Mouse (Mus musculus) embryonic facial prominence, embryonic 13.5 days (tissue): ENCODE results near the gene Ttc24. TPM values are rescaled to one million over a fixed set of nuclear protein-coding genes. Genes with fewer than 3 reads are reported as not detected.

ENCODE experiments used
- ATAC-seq: fragments of 200-750 bp; cut with Nextera tagmentation; 2 replicates; pipeline ENCODE4 v1.8.0; 2017; ENCODE audit warnings: low read depth; ENCODE audit not compliant: insufficient number of reproducible peaks, insufficient read depth, low FRiP score, low TSS enrichment
- H3K27ac ChIP-seq: fragments of 300-500 bp; sonication (generic); 2 replicates; pipeline ENCODE4 v1.5.1; 2015; ENCODE audit warnings: moderate library complexity, mild to moderate bottlenecking, inconsistent platforms
- H3K27me3 ChIP-seq: fragments of 300-500 bp; sonication (generic); 2 replicates; pipeline ENCODE4 v1.6.1; 2015; ENCODE audit warnings: mild to moderate bottlenecking, inconsistent platforms
- H3K36me3 ChIP-seq: fragments of 300-500 bp; sonication (generic); 2 replicates; pipeline ENCODE4 v1.6.1; 2015; ENCODE audit warnings: mild to moderate bottlenecking, inconsistent platforms
- H3K4me1 ChIP-seq: fragments of 300-500 bp; sonication (generic); 2 replicates; pipeline ENCODE4 v1.6.1; 2015; ENCODE audit warnings: inconsistent platforms
- H3K4me2 ChIP-seq: fragments of 300-500 bp; sonication (generic); 2 replicates; pipeline ENCODE4 v1.6.1; 2015; ENCODE audit warnings: moderate library complexity, mild to moderate bottlenecking, inconsistent platforms
- H3K4me3 ChIP-seq: fragments of 300-500 bp; sonication (generic); 2 replicates; pipeline ENCODE4 v1.5.1; 2015; ENCODE audit warnings: mild to moderate bottlenecking, inconsistent platforms
- H3K9ac ChIP-seq: fragments of 300-500 bp; sonication (generic); 2 replicates; pipeline ENCODE4 v1.6.1; 2015; ENCODE audit warnings: mild to moderate bottlenecking, inconsistent platforms
- H3K9me3 ChIP-seq: fragments of 300-500 bp; sonication (generic); 2 replicates; pipeline ENCODE4 v1.6.1; 2016; ENCODE audit warnings: inconsistent platforms
- WGBS: fragments of 180-500 bp; shearing (Covaris S2); methylation state at CpG from one replicate; pipeline ENCODE4 v1.1.7; 2015; ENCODE audit warnings: mixed read lengths; 5-methylcytosine and 5-hydroxymethylcytosine counted together
- polyA plus RNA-seq: library from polyadenylated mRNA; unstranded; fragments of >200 nt; fragmentation: Nextera tagmentation; extraction: Ambion mirVana; gene quantifications from 2 replicates; pipeline ENCODE4 v1.2.1, GENCODE M21; 2015

Ttc24 gene
- polyA plus RNA-seq, 1 experiment from 2014 or later = 0.11 TPM

- Histone ChIP-seq H3K27me3 (peaks cover 66% of the 10 kb centered on the region), H3K9ac (no peak overlapping the region), H3K4me3 (no peak overlapping the region), H3K27ac (no peak overlapping the region), H3K4me1 (no peaks in the 10 kb centered on the region), H3K4me2 (no peak overlapping the region), H3K36me3 (no peaks in the 10 kb centered on the region), H3K9me3 (peaks cover 8% of the 10 kb centered on the region; the same call in 1 of the 2 replicates)
- ATAC-seq = no peak
- WGBS = 17% methylated on average over 19 of the region's 19 CpGs
Observed at GRCm38 (mm10) chr3:88030608-88031395, 47.3 kb downstream of the Ttc24 start.

- Histone ChIP-seq H3K36me3 (no peaks in the 10 kb centered on the region), H3K27ac (no peak within 1 kb of the TSS), H3K9ac (no peak within 1 kb of the TSS), H3K27me3 (peaks cover 87% of the 10 kb centered on the region), H3K4me3 (no peak within 1 kb of the TSS), H3K9me3 (peaks cover 8% of the 10 kb centered on the region; the same call in 1 of the 2 replicates), H3K4me2 (no peak within 1 kb of the TSS), H3K4me1 (peaks cover 13% of the 10 kb centered on the region)
- WGBS = 46% methylated on average over 5 of the region's 5 CpGs
- ATAC-seq = no peak
Observed at GRCm38 (mm10) chr3:88027434-88028186, 50.5 kb downstream of the Ttc24 start, which contains the start of gene Hapln2. Gene Hapln2, minus strand, starts transcription at chr3:88027583.

DNA sequence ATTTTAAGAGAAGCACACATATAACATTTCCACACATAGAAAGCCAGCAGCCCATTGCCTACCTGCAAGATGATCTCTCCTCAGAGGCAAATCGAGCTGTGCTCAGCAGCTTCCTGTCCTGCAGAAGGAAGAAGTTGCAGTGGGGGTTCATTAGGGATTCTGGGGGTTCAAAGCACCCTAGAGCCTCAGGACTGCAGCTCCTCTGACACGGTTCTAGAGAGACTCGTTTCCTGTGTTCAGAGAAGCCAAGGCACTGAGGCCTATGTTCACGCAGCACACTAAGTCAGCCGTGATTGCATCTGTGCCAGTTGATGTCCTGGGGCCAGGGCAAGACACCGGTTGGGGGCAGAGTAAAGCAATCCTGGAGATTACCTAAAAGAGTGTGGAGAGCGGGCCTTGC lies 51.3 kb downstream of the Ttc24 start:
- H3K9me3 ChIP-seq = peaks cover 8% of the 10 kb centered on the region; the same call in 1 of the 2 replicates
- no peak overlapping the region for H3K4me3 ChIP-seq
- H3K36me3 ChIP-seq = no peaks in the 10 kb centered on the region
- no peak overlapping the region for H3K4me2 ChIP-seq
- peaks cover 18% of the 10 kb centered on the region for H3K4me1 ChIP-seq
- H3K27me3 ChIP-seq = peaks cover 87% of the 10 kb centered on the region
- no peak overlapping the region for H3K9ac ChIP-seq
- no peak for ATAC-seq
- 59% methylated on average over 7 of the region's 7 CpGs for WGBS
- H3K27ac ChIP-seq = no peak overlapping the region

DNA sequence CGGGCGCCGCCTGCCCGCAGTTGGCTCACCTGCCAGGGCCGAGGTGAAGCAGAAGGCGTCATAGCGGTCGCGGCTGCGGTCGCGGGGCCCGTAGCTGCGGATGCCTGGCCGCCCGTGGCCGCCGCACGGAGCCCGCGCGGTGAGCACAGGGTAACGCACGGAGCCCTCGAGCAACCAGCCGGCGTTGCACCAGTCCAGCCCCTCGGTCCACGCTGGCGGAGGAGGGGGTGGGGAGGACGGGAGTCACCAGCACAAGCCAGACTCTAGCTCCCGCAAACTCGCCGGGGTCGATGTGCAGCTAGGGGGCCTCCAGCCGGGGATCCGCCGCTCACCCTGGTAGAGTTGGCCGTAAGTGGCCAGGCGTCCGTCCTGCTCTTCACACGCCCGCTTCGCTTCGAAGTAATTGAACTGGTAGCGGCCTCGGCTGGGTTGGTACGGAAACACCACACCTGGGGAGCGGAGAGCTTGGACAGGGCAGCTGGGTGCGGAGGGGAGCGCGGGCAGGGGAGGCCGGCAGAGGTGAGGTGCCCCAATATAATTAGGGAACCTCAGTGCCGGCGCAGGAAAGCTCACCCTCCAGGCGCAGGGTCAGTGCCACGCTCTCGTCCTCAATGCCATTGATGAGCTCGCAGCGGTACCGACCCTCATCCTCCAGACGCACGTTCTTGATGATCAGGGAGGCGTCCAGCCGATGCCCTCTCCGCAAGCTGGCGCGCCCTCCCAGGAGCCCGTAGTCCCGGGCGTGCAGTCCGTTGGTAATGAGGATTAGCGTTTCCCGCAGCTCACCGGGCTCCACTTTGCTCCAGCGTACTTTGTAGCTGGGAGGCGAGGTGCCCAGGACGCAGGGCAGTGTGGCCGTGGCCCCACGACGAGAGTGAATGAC lies 54.7 kb downstream of the Ttc24 start:
- Histone ChIP-seq H3K27ac (no peak overlapping the region), H3K36me3 (no peaks in the 10 kb centered on the region), H3K9me3 (peaks cover 7% of the 10 kb centered on the region; the same call in 1 of the 2 replicates), H3K27me3 (peaks cover 86% of the 10 kb centered on the region), H3K4me3 (peak overlapping the region; percentile 58), H3K9ac (peak overlapping the region; percentile 64), H3K4me2 (peak overlapping the region; percentile 99), H3K4me1 (peaks cover 18% of the 10 kb centered on the region)
- ATAC-seq = peak; percentile 49; the same call in 1 of the 2 replicates
- under 1% methylated on average over 81 of the region's 81 CpGs for WGBS

GRCm38 (mm10) chr3:88022322-88023191 lies 55.5 kb downstream of the Ttc24 start:
- Histone ChIP-seq H3K4me1 (peaks cover 18% of the 10 kb centered on the region), H3K27ac (no peak overlapping the region), H3K4me3 (peak overlapping the region; percentile 58), H3K9ac (peak overlapping the region; percentile 64), H3K27me3 (peaks cover 86% of the 10 kb centered on the region), H3K9me3 (no peaks in the 10 kb centered on the region), H3K36me3 (no peaks in the 10 kb centered on the region), H3K4me2 (peak overlapping the region; percentile 99)
- peak; percentile 44 for ATAC-seq
- under 1% methylated on average over 63 of the region's 66 CpGs for WGBS

Other genes with a start within 250 kb of the Ttc24 start
- gene Sh2d2a, start 231.5 kb downstream of the Ttc24 start, polyA plus RNA-seq = not detected in 2 replicates
- gene Prcc, start 192.7 kb downstream of the Ttc24 start, polyA plus RNA-seq = 14.4 and 17.7 TPM in 2 replicates
- 180 and 260 TPM in 2 replicates for gene Hdgf, start 172.0 kb downstream of the Ttc24 start, polyA plus RNA-seq
- gene Mrpl24, start 158.8 kb downstream of the Ttc24 start, polyA plus RNA-seq = 80.1 and 84.0 TPM in 2 replicates
- gene Isg20l2, start 148.0 kb downstream of the Ttc24 start, polyA plus RNA-seq = 69.0 and 74.3 TPM in 2 replicates
- 21.1 and 25.2 TPM in 2 replicates for gene Rrnad1, start 147.6 kb downstream of the Ttc24 start, polyA plus RNA-seq
- gene Crabp2, start 129.6 kb downstream of the Ttc24 start, polyA plus RNA-seq = 345 and 370 TPM in 2 replicates
- gene Nes, start 107.2 kb downstream of the Ttc24 start, polyA plus RNA-seq = 13.8 and 17.7 TPM in 2 replicates
- gene Bcan, start 78.1 kb downstream of the Ttc24 start, polyA plus RNA-seq = 0.39 and 0.53 TPM in 2 replicates
- 0.15 TPM in 1 of 2 replicates, not detected in the other for gene Hapln2, start 50.7 kb downstream of the Ttc24 start, polyA plus RNA-seq
- 34.0 and 38.5 TPM in 2 replicates for gene Gpatch4, start 35.2 kb downstream of the Ttc24 start, polyA plus RNA-seq
- gene Naxe, start 19.8 kb downstream of the Ttc24 start, polyA plus RNA-seq = 208 and 210 TPM in 2 replicates
- 20.1 and 22.8 TPM in 2 replicates for gene Iqgap3, start 3.7 kb upstream of the Ttc24 start, polyA plus RNA-seq
- gene Mef2d, start 64.1 kb upstream of the Ttc24 start, polyA plus RNA-seq = 18.1 and 18.2 TPM in 2 replicates
- 3.3 and 6.7 TPM in 2 replicates for gene Rhbg, start 176.4 kb upstream of the Ttc24 start, polyA plus RNA-seq
- gene Gm38392, start 208.9 kb upstream of the Ttc24 start, polyA plus RNA-seq = 0.55 and 3.5 TPM in 2 replicates
- gene Tsacc, start 218.7 kb upstream of the Ttc24 start, polyA plus RNA-seq = 15.0 and 16.1 TPM in 2 replicates
- gene Cct3, start 218.8 kb upstream of the Ttc24 start, polyA plus RNA-seq = 517 and 559 TPM in 2 replicates
- gene Glmp, start 246.7 kb upstream of the Ttc24 start, polyA plus RNA-seq = 164 and 188 TPM in 2 replicates